Mouse (Mus musculus) heart, embryonic 12.5 days (tissue): ENCODE measurements around the gene Saysd1. TPM values are rescaled to one million over a fixed set of nuclear protein-coding genes. Genes with fewer than 3 reads are reported as not detected.

ENCODE experiments used
- ATAC-seq: fragments of 200-750 bp; cut with Nextera tagmentation; 2 replicates; pipeline ENCODE4 v1.8.0; 2017; ENCODE audit warnings: moderate TSS enrichment, moderate library complexity; ENCODE audit not compliant: insufficient number of reproducible peaks, low FRiP score
- H3K27ac ChIP-seq: fragments of 300-500 bp; sonication (generic); 2 replicates; pipeline ENCODE4 v1.5.1; 2016; ENCODE audit warnings: mild to moderate bottlenecking, moderate library complexity; ENCODE audit not compliant: poor library complexity, severe bottlenecking
- H3K27me3 ChIP-seq: fragments of 300-500 bp; sonication (generic); replicated peaks from 2 replicates; pipeline ENCODE4 v1.6.1; 2016; ENCODE audit warnings: mild to moderate bottlenecking, moderate library complexity
- H3K36me3 ChIP-seq: fragments of 300-500 bp; sonication (generic); 2 replicates; pipeline ENCODE4 v1.6.1; 2016; ENCODE audit warnings: mild to moderate bottlenecking, moderate library complexity
- H3K4me1 ChIP-seq: fragments of 300-500 bp; sonication (generic); replicated peaks from 2 replicates; pipeline ENCODE4 v1.6.1; 2016; ENCODE audit warnings: mild to moderate bottlenecking
- H3K4me2 ChIP-seq: fragments of 300-500 bp; sonication (generic); 2 replicates; pipeline ENCODE4 v1.6.1; 2016; ENCODE audit warnings: mild to moderate bottlenecking, moderate library complexity
- H3K4me3 ChIP-seq: fragments of 300-500 bp; sonication (generic); 2 replicates; pipeline ENCODE4 v1.5.1; 2016; ENCODE audit warnings: mild to moderate bottlenecking
- H3K9ac ChIP-seq: fragments of 300-500 bp; sonication (generic); 2 replicates; pipeline ENCODE4 v1.6.1; 2016; ENCODE audit warnings: mild to moderate bottlenecking, moderate library complexity
- H3K9me3 ChIP-seq: fragments of 300-500 bp; sonication (generic); replicated peaks from 2 replicates; pipeline ENCODE4 v1.6.1; 2016; ENCODE audit warnings: mild to moderate bottlenecking, moderate library complexity
- WGBS: fragments of 180-500 bp; shearing (Covaris S2); methylation state at CpG from one replicate; pipeline ENCODE4 v1.1.7; 2016; 5-methylcytosine and 5-hydroxymethylcytosine counted together
- polyA plus RNA-seq: library from polyadenylated mRNA; unstranded; fragments of >200 nt; fragmentation: Nextera tagmentation; extraction: Ambion mirVana; gene quantifications from 2 replicates; pipeline ENCODE4 v1.2.1, GENCODE M21; 2016

Gene Saysd1
- polyA plus RNA-seq, 1 experiment from 2014 or later = 7.9 TPM

- Histone ChIP-seq H3K27ac (no peak overlapping the region), H3K9ac (no peak overlapping the region), H3K27me3 (no peaks in the 10 kb centered on the region), H3K4me3 (no peak overlapping the region), H3K9me3 (no peaks in the 10 kb centered on the region), H3K4me1 (peaks cover 12% of the 10 kb centered on the region), H3K36me3 (no peaks in the 10 kb centered on the region), H3K4me2 (no peak overlapping the region)
- WGBS = 53% methylated on average over 6 of the region's 6 CpGs
- ATAC-seq = no peak
These were observed 32.1 kb downstream of the Saysd1 start for GRCm38 (mm10) chr14:20106271-20106670.

DNA sequence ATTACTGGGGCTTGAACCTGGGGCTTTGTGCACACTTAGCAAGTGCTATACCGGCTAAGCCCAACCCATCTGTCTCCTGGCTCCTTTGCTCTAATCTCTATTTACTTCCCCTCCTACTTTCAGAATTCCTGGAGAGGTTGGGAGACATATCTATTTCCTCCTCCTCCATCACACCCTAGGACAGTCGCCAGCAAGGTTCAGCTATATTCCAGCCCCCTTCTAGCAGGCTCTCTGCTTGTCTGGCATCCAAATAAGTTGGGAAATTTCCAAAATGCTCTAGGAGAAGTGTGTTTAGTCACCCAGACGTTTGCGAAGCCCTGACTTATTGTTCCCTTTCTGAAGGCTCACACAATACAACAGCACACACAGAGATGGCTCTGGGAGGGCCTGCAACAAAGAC is 35.1 kb downstream of the Saysd1 start:
- Histone ChIP-seq H3K4me2 (no peak overlapping the region), H3K9ac (no peak overlapping the region), H3K27ac (no peak overlapping the region), H3K4me3 (no peak overlapping the region), H3K27me3 (no peaks in the 10 kb centered on the region), H3K4me1 (peaks cover 13% of the 10 kb centered on the region), H3K36me3 (no peaks in the 10 kb centered on the region), H3K9me3 (no peaks in the 10 kb centered on the region)
- no peak for ATAC-seq
- 30% methylated on average over 4 of the region's 4 CpGs for WGBS

DNA sequence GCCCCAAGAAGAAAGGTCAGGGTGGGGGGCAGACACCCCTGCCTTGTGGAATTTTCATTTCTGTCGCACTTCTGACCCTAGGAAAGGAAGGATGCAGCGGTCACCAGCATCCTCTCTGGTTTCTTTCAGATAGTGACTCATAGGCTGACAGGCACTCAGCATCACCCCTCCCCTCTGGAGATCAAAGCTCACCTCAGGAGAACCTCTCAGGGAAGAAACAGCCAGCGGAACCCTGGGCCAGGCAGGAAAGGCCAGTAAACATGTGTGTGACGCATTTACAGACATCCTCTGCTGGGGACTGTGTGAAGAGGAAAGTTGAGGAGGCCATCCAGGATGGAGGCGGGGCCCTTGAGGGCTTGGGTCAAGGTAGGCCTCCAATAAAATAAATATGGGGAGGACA is 40.3 kb downstream of the Saysd1 start:
- Histone ChIP-seq H3K9ac (no peak overlapping the region), H3K36me3 (no peaks in the 10 kb centered on the region), H3K4me1 (peaks cover 6% of the 10 kb centered on the region; the same call in 1 of the 2 replicates), H3K9me3 (no peaks in the 10 kb centered on the region), H3K27me3 (no peaks in the 10 kb centered on the region), H3K4me3 (no peak overlapping the region), H3K4me2 (no peak overlapping the region), H3K27ac (no peak overlapping the region)
- no peak for ATAC-seq
- 24% methylated on average over 5 of the region's 5 CpGs for WGBS

GRCm38 (mm10) chr14:20094942-20095341 is 43.4 kb downstream of the Saysd1 start:
- no peak for ATAC-seq
- 54% methylated on average over 5 of the region's 5 CpGs for WGBS
- Histone ChIP-seq H3K9ac (no peak overlapping the region), H3K4me3 (no peak overlapping the region), H3K27ac (no peak overlapping the region), H3K4me1 (0 out of 2 replicates have a peak, but pooled peaks cover 3% of the 10 kb centered on the region), H3K4me2 (no peak overlapping the region), H3K9me3 (no peaks in the 10 kb centered on the region), H3K36me3 (no peaks in the 10 kb centered on the region), H3K27me3 (no peaks in the 10 kb centered on the region)

- Histone ChIP-seq H3K9ac (no peak overlapping the region), H3K9me3 (no peaks in the 10 kb centered on the region), H3K36me3 (no peaks in the 10 kb centered on the region), H3K27ac (no peak overlapping the region), H3K4me3 (no peak overlapping the region), H3K4me1 (0 out of 2 replicates have a peak, but pooled peaks cover 3% of the 10 kb centered on the region), H3K27me3 (no peaks in the 10 kb centered on the region), H3K4me2 (no peak overlapping the region)
- no peak for ATAC-seq
- WGBS = 14% methylated on average over 7 of the region's 7 CpGs
These were observed 44.8 kb downstream of the Saysd1 start for GRCm38 (mm10) chr14:20093493-20093892.

GRCm38 (mm10) chr14:20084335-20084734 is 54.0 kb downstream of the Saysd1 start:
- Histone ChIP-seq H3K9me3 (no peaks in the 10 kb centered on the region), H3K27me3 (no peaks in the 10 kb centered on the region), H3K4me3 (no peak overlapping the region), H3K4me1 (peaks cover 15% of the 10 kb centered on the region), H3K4me2 (no peak overlapping the region), H3K36me3 (no peaks in the 10 kb centered on the region), H3K9ac (no peak overlapping the region), H3K27ac (no peak overlapping the region)
- ATAC-seq = no peak

GRCm38 (mm10) chr14:20082536-20083325 is 55.6 kb downstream of the Saysd1 start:
- peak overlapping the region; percentile 66 for H3K4me3 ChIP-seq
- peak overlapping the region; percentile 84 for H3K9ac ChIP-seq
- no peaks in the 10 kb centered on the region for H3K9me3 ChIP-seq
- WGBS = 2% methylated on average over 55 of the region's 56 CpGs
- H3K27ac ChIP-seq = peak overlapping the region; percentile 95
- H3K27me3 ChIP-seq = no peaks in the 10 kb centered on the region
- peak overlapping the region; percentile 86 for H3K4me2 ChIP-seq
- no peaks in the 10 kb centered on the region for H3K36me3 ChIP-seq
- ATAC-seq = peak; percentile 97
- peaks cover 15% of the 10 kb centered on the region for H3K4me1 ChIP-seq

DNA sequence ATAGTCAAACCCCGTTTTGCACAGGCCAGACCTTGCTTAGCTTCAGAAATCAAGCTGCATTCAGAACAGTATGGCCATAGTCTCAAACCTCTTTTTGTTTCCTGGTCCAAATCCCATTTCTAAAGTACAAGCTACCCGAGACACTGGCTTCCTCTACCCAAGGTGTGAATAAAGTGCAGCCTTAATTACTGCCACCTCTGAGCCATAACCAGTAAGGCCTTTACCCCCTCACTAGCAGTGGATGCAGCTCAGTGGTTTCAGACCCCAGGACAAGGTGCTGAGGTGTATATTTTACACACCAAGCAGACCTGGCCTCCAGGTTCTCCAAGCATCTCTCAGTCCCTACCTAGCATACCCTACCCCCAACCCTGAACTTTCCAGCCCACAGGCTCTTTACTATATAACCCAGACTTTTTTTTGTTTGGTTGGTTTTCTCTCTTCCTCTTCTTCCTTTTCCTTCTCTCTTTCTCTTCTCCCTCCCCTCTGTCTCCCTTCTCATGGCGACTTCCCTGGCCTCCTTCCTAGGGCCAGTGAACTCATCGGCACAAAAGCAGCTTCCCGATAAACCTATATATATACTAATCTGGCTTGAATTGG is 56.3 kb downstream of the Saysd1 start:
- peak overlapping the region; percentile 86 for H3K4me2 ChIP-seq
- peak overlapping the region; percentile 84 for H3K9ac ChIP-seq
- 67% methylated on average over 5 of the region's 5 CpGs for WGBS
- peak overlapping the region; percentile 66 for H3K4me3 ChIP-seq
- H3K36me3 ChIP-seq = peaks cover 3% of the 10 kb centered on the region; the same call in 1 of the 2 replicates
- H3K27ac ChIP-seq = peak overlapping the region; percentile 95
- ATAC-seq = no peak
- H3K27me3 ChIP-seq = no peaks in the 10 kb centered on the region
- H3K9me3 ChIP-seq = no peaks in the 10 kb centered on the region
- peaks cover 15% of the 10 kb centered on the region for H3K4me1 ChIP-seq

DNA sequence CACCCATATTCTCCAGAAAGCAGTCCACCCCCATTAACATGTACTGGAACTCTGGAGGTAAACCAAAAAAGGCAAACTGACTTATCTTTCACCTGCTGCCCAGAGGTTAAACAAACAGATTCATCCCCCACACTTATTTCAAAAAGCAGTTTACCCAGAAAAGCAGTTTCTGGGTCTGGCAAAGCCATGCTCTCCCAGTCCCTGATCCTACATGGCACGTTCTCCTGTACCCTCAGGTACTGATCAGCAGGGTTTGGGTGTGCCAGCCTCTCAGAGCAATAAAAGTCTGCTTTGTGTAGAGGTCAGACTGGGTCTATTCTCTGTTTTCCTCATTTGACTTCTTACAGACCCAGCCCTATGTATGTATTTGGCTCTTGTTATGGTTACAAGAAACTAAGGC is 57.2 kb downstream of the Saysd1 start:
- Histone ChIP-seq H3K4me1 (peaks cover 15% of the 10 kb centered on the region), H3K9ac (no peak overlapping the region), H3K9me3 (no peaks in the 10 kb centered on the region), H3K4me2 (no peak overlapping the region), H3K27ac (no peak overlapping the region), H3K4me3 (no peak overlapping the region), H3K27me3 (no peaks in the 10 kb centered on the region), H3K36me3 (peaks cover 8% of the 10 kb centered on the region; the same call in 1 of the 2 replicates)
- no peak for ATAC-seq
- 97% methylated on average over 1 of the region's 1 CpGs for WGBS

- H3K27ac ChIP-seq = no peak overlapping the region
- 81% methylated on average over 6 of the region's 6 CpGs for WGBS
- H3K4me1 ChIP-seq = peaks cover 13% of the 10 kb centered on the region
- no peaks in the 10 kb centered on the region for H3K27me3 ChIP-seq
- no peak overlapping the region for H3K4me3 ChIP-seq
- no peak overlapping the region for H3K4me2 ChIP-seq
- H3K9me3 ChIP-seq = no peaks in the 10 kb centered on the region
- H3K36me3 ChIP-seq = peaks cover 8% of the 10 kb centered on the region; the same call in 1 of the 2 replicates
- ATAC-seq = no peak
- no peak overlapping the region for H3K9ac ChIP-seq
These were observed 61.2 kb downstream of the Saysd1 start for GRCm38 (mm10) chr14:20077181-20077580.

GRCm38 (mm10) chr14:20075544-20075943 is 62.8 kb downstream of the Saysd1 start:
- Histone ChIP-seq H3K4me1 (0 out of 2 replicates have a peak, but pooled peaks cover 5% of the 10 kb centered on the region), H3K27me3 (no peaks in the 10 kb centered on the region), H3K4me2 (no peak overlapping the region), H3K27ac (no peak overlapping the region), H3K36me3 (peaks cover 8% of the 10 kb centered on the region; the same call in 1 of the 2 replicates), H3K9ac (no peak overlapping the region), H3K4me3 (no peak overlapping the region), H3K9me3 (no peaks in the 10 kb centered on the region)
- WGBS = 86% methylated on average over 7 of the region's 7 CpGs
- no peak for ATAC-seq
